Mouse (Mus musculus): ENCODE measurements around the gene Rhox2b. TPM values are rescaled to one million over a fixed set of nuclear protein-coding genes. Genes with fewer than 3 reads are reported as not detected.
"Not testable (repeated sequence)": the region's sequence is repeated elsewhere in the genome, so short reads cannot be mapped to it uniquely, and the experiment has no call there.

Rhox2b gene
- polyA plus RNA-seq (2016; fragmentation: Nextera tagmentation; extraction: Ambion mirVana) = not detected in 2 replicates

GRCm38 (mm10) chrX:37411767-37412166 is at the start of gene Rhox2b:
Gene Rhox2b, plus strand, starts transcription at chrX:37412067.
- H3K9ac ChIP-seq; H3K27ac ChIP-seq (ENCODE audit: poor library complexity, severe bottlenecking); H3K4me1 ChIP-seq (replicated peaks); H3K4me2 ChIP-seq; H3K4me3 ChIP-seq; H3K9me3 ChIP-seq (replicated peaks); ATAC-seq (ENCODE audit: insufficient number of reproducible peaks, low FRiP score); H3K36me3 ChIP-seq; H3K27me3 ChIP-seq (replicated peaks): not testable (repeated sequence)
- no CpG with 5 or more reads among the region's 9 CpGs for WGBS

DNA sequence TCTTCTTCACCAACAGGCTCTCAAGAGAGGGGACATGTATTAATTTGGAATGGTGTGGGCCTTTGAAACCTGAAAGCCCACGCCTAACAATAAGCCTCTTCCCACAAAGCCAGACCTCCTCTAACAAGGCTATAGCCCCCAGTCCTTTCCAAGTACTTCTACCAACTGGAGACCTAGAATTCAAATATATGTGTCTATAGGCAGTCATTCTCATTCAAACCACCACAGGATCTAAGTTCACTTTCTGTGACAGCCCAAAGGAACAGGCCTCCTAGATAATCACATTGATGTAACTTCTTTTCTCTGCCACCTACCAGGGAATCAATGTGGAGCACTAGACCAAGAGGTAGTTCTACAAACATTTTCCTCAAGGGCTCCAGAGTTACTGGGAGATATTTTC is 32.1 kb upstream of the Rhox2b start, which contains the start of gene Rhox3a2:
Gene Rhox3a2 (plus strand): TSS at position 301 of the 400 bp plus-strand sequence.
- ATAC-seq (ENCODE audit: insufficient number of reproducible peaks, low FRiP score) = not testable (repeated sequence)

GRCm38 (mm10) chrX:37390548-37390947 is 21.3 kb upstream of the Rhox2b start, which contains the start of gene Rhox4a2:
Gene Rhox4a2, plus strand, starts transcription at chrX:37390848.
- H3K27ac ChIP-seq (ENCODE audit: poor library complexity, severe bottlenecking); H3K4me2 ChIP-seq; H3K4me1 ChIP-seq (replicated peaks); H3K36me3 ChIP-seq; H3K4me3 ChIP-seq; H3K9ac ChIP-seq; H3K27me3 ChIP-seq (replicated peaks); ATAC-seq (ENCODE audit: insufficient number of reproducible peaks, low FRiP score); H3K9me3 ChIP-seq (replicated peaks): not testable (repeated sequence)
- WGBS = 87% methylated on average over 9 of the region's 16 CpGs

More for the DNA sequence above, 32.1 kb upstream of the Rhox2b start, which contains the start of gene Rhox3a2:
- H3K4me2 ChIP-seq; H3K9me3 ChIP-seq (replicated peaks); H3K4me3 ChIP-seq; H3K4me1 ChIP-seq (replicated peaks); H3K9ac ChIP-seq; H3K36me3 ChIP-seq; H3K27ac ChIP-seq (ENCODE audit: poor library complexity, severe bottlenecking); H3K27me3 ChIP-seq (replicated peaks): not testable (repeated sequence)
- WGBS = no CpG with 5 or more reads among the region's 1 CpGs

DNA sequence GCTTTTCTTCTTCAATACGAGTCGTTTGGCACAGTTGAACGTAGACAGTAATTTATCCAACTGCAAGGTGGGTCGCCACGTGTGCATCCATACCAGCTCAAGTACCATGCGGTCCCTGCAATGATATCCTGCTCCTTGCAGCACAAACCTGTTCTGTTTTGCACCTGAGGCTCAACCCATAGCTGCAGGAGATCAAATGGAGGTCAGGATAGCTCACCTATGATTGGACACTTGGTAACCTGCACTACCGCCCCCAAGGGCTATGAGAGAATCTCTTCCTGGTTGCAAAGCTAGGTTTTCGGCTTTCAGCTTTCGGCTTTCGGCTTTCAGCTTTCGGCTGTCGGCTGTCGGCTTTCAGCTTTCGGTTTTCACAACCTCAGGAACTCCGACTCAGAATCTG is 20.3 kb downstream of the Rhox2b start, which contains the start of gene Rhox4b:
Gene Rhox4b (plus strand): TSS at position 301 of the 400 bp plus-strand sequence.
- not testable (repeated sequence) for H3K4me1 ChIP-seq (replicated peaks); H3K9ac ChIP-seq; H3K27ac ChIP-seq (ENCODE audit: poor library complexity, severe bottlenecking); H3K4me2 ChIP-seq; H3K36me3 ChIP-seq; ATAC-seq (ENCODE audit: insufficient number of reproducible peaks, low FRiP score); H3K27me3 ChIP-seq (replicated peaks); H3K9me3 ChIP-seq (replicated peaks); H3K4me3 ChIP-seq
- 87% methylated on average over 14 of the region's 15 CpGs for WGBS

DNA sequence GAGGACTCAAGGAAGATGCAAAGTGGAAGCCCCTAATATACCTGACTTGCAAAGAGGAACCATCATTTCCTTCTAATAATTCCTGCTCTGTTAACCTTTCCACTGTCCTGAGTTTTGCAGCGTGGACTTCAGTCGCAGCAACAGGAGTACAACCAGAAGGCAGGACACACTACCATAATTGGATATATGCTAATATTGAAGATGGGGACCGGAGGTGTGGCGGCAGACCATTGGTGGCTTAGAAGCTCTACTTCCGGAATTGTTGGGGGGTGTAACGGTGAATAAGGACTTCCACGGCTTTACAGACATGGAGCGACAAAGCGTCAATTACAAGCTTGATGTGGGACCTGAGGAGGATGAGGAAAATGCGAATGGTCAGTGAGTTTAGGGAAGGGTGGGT is 41.5 kb downstream of the Rhox2b start, which contains the start of gene Rhox2c:
Gene Rhox2c (plus strand): TSS at position 301 of the 400 bp plus-strand sequence.
- not testable (repeated sequence) for H3K36me3 ChIP-seq

GRCm38 (mm10) chrX:37458285-37458684 is 46.4 kb downstream of the Rhox2b start, which contains the start of gene Rhox3c:
Gene Rhox3c, plus strand, starts transcription at chrX:37458585.
- 82% methylated on average over 3 of the region's 4 CpGs for whole genome bisulfite sequencing
- H3K9ac ChIP-seq; H3K4me1 ChIP-seq (replicated peaks); H3K36me3 ChIP-seq; H3K4me3 ChIP-seq; ATAC-seq (ENCODE audit: insufficient number of reproducible peaks, low FRiP score); H3K9me3 ChIP-seq (replicated peaks); H3K27ac ChIP-seq (ENCODE audit: poor library complexity, severe bottlenecking); H3K4me2 ChIP-seq; H3K27me3 ChIP-seq (replicated peaks): not testable (repeated sequence)

More for the DNA sequence above, 41.5 kb downstream of the Rhox2b start, which contains the start of gene Rhox2c:
- H3K9ac ChIP-seq; H3K27me3 ChIP-seq (replicated peaks); H3K4me1 ChIP-seq (replicated peaks); ATAC-seq (ENCODE audit: insufficient number of reproducible peaks, low FRiP score); H3K9me3 ChIP-seq (replicated peaks); H3K27ac ChIP-seq (ENCODE audit: poor library complexity, severe bottlenecking); H3K4me3 ChIP-seq; H3K4me2 ChIP-seq: not testable (repeated sequence)
- 96% methylated on average over 8 of the region's 10 CpGs for WGBS

Other genes starting within 250 kb of the Rhox2b start
- gene Akap14, start 243.2 kb upstream of the Rhox2b start, polyA plus RNA-seq (2016; fragmentation: Nextera tagmentation; extraction: Ambion mirVana) = not detected in 2 replicates
- 551 and 581 TPM in 2 replicates for gene Ndufa1, start 220.9 kb upstream of the Rhox2b start, polyA plus RNA-seq (2016; fragmentation: Nextera tagmentation; extraction: Ambion mirVana)
- 7.5 and 7.7 TPM in 2 replicates for gene Rnf113a1, start 220.8 kb upstream of the Rhox2b start, polyA plus RNA-seq (2016; fragmentation: Nextera tagmentation; extraction: Ambion mirVana)
- gene Gm9, start 201.0 kb upstream of the Rhox2b start, polyA plus RNA-seq (2016; fragmentation: Nextera tagmentation; extraction: Ambion mirVana) = not detected in 2 replicates
- not detected in 2 replicates for gene Rhox1, start 189.8 kb upstream of the Rhox2b start, polyA plus RNA-seq (2016; fragmentation: Nextera tagmentation; extraction: Ambion mirVana)
- gene Rhox2a, start 167.1 kb upstream of the Rhox2b start, polyA plus RNA-seq (2016; fragmentation: Nextera tagmentation; extraction: Ambion mirVana) = not detected in 2 replicates
- not detected in 2 replicates for gene Rhox3a, start 162.1 kb upstream of the Rhox2b start, polyA plus RNA-seq (2016; fragmentation: Nextera tagmentation; extraction: Ambion mirVana)
- not detected in 2 replicates for gene Rhox4a, start 146.7 kb upstream of the Rhox2b start, polyA plus RNA-seq (2016; fragmentation: Nextera tagmentation; extraction: Ambion mirVana)
- gene Rhox3a2, start 32.0 kb upstream of the Rhox2b start, polyA plus RNA-seq (2016; fragmentation: Nextera tagmentation; extraction: Ambion mirVana) = not detected in 2 replicates
- gene Rhox4a2, start 21.2 kb upstream of the Rhox2b start, polyA plus RNA-seq (2016; fragmentation: Nextera tagmentation; extraction: Ambion mirVana) = 0.38 TPM in 1 of 2 replicates, not detected in the other
- gene Rhox4b, start 20.4 kb downstream of the Rhox2b start, polyA plus RNA-seq (2016; fragmentation: Nextera tagmentation; extraction: Ambion mirVana) = not detected in 2 replicates
- gene Rhox2c, start 41.6 kb downstream of the Rhox2b start, polyA plus RNA-seq (2016; fragmentation: Nextera tagmentation; extraction: Ambion mirVana) = not detected in 2 replicates
- not detected in 2 replicates for gene Rhox3c, start 46.5 kb downstream of the Rhox2b start, polyA plus RNA-seq (2016; fragmentation: Nextera tagmentation; extraction: Ambion mirVana)
- gene Rhox4c, start 68.3 kb downstream of the Rhox2b start, polyA plus RNA-seq (2016; fragmentation: Nextera tagmentation; extraction: Ambion mirVana) = not detected in 2 replicates
- not detected in 2 replicates for gene Rhox2d, start 81.4 kb downstream of the Rhox2b start, polyA plus RNA-seq (2016; fragmentation: Nextera tagmentation; extraction: Ambion mirVana)
- gene Rhox4d, start 102.3 kb downstream of the Rhox2b start, polyA plus RNA-seq (2016; fragmentation: Nextera tagmentation; extraction: Ambion mirVana) = not detected in 2 replicates
- not detected in 2 replicates for gene Rhox2e, start 118.4 kb downstream of the Rhox2b start, polyA plus RNA-seq (2016; fragmentation: Nextera tagmentation; extraction: Ambion mirVana)
- not detected in 2 replicates for gene Rhox3e, start 130.0 kb downstream of the Rhox2b start, polyA plus RNA-seq (2016; fragmentation: Nextera tagmentation; extraction: Ambion mirVana)
- gene Rhox4e, start 145.3 kb downstream of the Rhox2b start, polyA plus RNA-seq (2016; fragmentation: Nextera tagmentation; extraction: Ambion mirVana) = not detected in 2 replicates
- not detected in 2 replicates for gene Rhox2f, start 159.3 kb downstream of the Rhox2b start, polyA plus RNA-seq (2016; fragmentation: Nextera tagmentation; extraction: Ambion mirVana)
- gene Rhox3f, start 168.9 kb downstream of the Rhox2b start, polyA plus RNA-seq (2016; fragmentation: Nextera tagmentation; extraction: Ambion mirVana) = not detected in 2 replicates
- gene Rhox4f, start 195.6 kb downstream of the Rhox2b start, polyA plus RNA-seq (2016; fragmentation: Nextera tagmentation; extraction: Ambion mirVana) = not detected in 2 replicates
- not detected in 2 replicates for gene Rhox3g, start 216.5 kb downstream of the Rhox2b start, polyA plus RNA-seq (2016; fragmentation: Nextera tagmentation; extraction: Ambion mirVana)
- gene Rhox2g, start 231.4 kb downstream of the Rhox2b start, polyA plus RNA-seq (2016; fragmentation: Nextera tagmentation; extraction: Ambion mirVana) = not detected in 2 replicates
- gene Rhox4g, start 239.3 kb downstream of the Rhox2b start, polyA plus RNA-seq (2016; fragmentation: Nextera tagmentation; extraction: Ambion mirVana) = not detected in 2 replicates

All from heart, embryonic 12.5 days (tissue).